Mouse (Mus musculus) CH12.LX (cell line): ENCODE data around the gene Surf6. TPM values are rescaled to one million over a fixed set of nuclear protein-coding genes. Genes with fewer than 3 reads are reported as not detected.

ENCODE experiments used
- DNase-seq: peaks from one replicate; pipeline ENCODE4 v3.0.0-alpha.2; 2013; ENCODE audit errors: extremely low read depth
- H3K27ac ChIP-seq: 2 replicates; pipeline ENCODE4 v1.5.1; 2012; ENCODE audit warnings: low read depth, mild to moderate bottlenecking, control low read depth, moderate library complexity; ENCODE audit not compliant: insufficient read depth
- H3K27me3 ChIP-seq: replicated peaks from 2 replicates; pipeline ENCODE3; 2012; ENCODE audit warnings: inconsistent platforms
- H3K36me3 ChIP-seq, 2 experiments: replicated peaks in 1 of 2; 2 replicates each; pipeline versions ENCODE3 to v1.6.1; 2012; ENCODE audit warnings: inconsistent platforms in 1 of 2, low read length in 1 of 2, mild to moderate bottlenecking in 1 of 2, mixed read lengths in 1 of 2, moderate library complexity in 1 of 2; ENCODE audit not compliant: control insufficient read depth in 1 of 2, insufficient read depth in 1 of 2
- H3K4me1 ChIP-seq, 2 experiments: 2 replicates each; pipeline ENCODE4 v1.6.1; 2012; ENCODE audit warnings: inconsistent platforms in 1 of 2, moderate library complexity in 1 of 2; ENCODE audit not compliant: insufficient read depth in 2 of 2, control insufficient read depth in 1 of 2
- H3K4me2 ChIP-seq: 2 replicates; pipeline ENCODE4 v1.6.1; 2012; ENCODE audit warnings: low read depth, mild to moderate bottlenecking, control low read depth; ENCODE audit not compliant: poor library complexity, insufficient read depth, severe bottlenecking
- H3K4me3 ChIP-seq, 3 experiments: fragments of 150-350 bp in 1 of 3; sonication (generic) in 1 of 3; replicated peaks in 1 of 3; 2 replicates each; pipeline versions ENCODE3 to v1.5.1; 2011 to 2012; ENCODE audit warnings: low read depth in 2 of 3, low read length in 2 of 3, mild to moderate bottlenecking in 2 of 3, moderate library complexity in 2 of 3, control low read depth in 1 of 3, improper control_type of control experiment in 1 of 3, inconsistent platforms in 1 of 3, mixed read lengths in 1 of 3; ENCODE audit not compliant: poor library complexity in 1 of 3
- H3K79me2 ChIP-seq: replicated peaks from 2 replicates; pipeline ENCODE4 v1.6.1; 2012; ENCODE audit warnings: mild to moderate bottlenecking, moderate library complexity; ENCODE audit not compliant: control insufficient read depth, poor library complexity, insufficient read depth, severe bottlenecking; ENCODE audit errors: extremely low read depth
- H3K9ac ChIP-seq: 2 replicates; pipeline ENCODE4 v1.6.1; 2012; ENCODE audit warnings: low read depth, mild to moderate bottlenecking, control low read depth, moderate library complexity; ENCODE audit not compliant: insufficient read depth
- H3K9me3 ChIP-seq: replicated peaks from 2 replicates; pipeline ENCODE3; 2012; ENCODE audit warnings: low read length, inconsistent platforms, mixed read lengths
- CHD2 ChIP-seq: IDR thresholded peaks from 2 replicates; pipeline ENCODE4 v1.6.1; 2011; ENCODE audit warnings: low read length, improper control_type of control experiment
- CTCF ChIP-seq, 2 experiments: IDR thresholded peaks in 1 of 2; conservative IDR thresholded peaks in 1 of 2; 2 replicates each; pipeline ENCODE4 v1.5.1; 2011 to 2012; ENCODE audit warnings: low read depth in 2 of 2, low read length in 2 of 2, improper control_type of control experiment in 1 of 2, inconsistent platforms in 1 of 2, mild to moderate bottlenecking in 1 of 2, moderate library complexity in 1 of 2
- E2F4 ChIP-seq: IDR thresholded peaks from 2 replicates; pipeline ENCODE4 v1.6.1; 2011; ENCODE audit warnings: low read depth, low read length, improper control_type of control experiment; ENCODE audit not compliant: insufficient replicate concordance
- KAT2A ChIP-seq: IDR thresholded peaks from 2 replicates; pipeline ENCODE4 v1.6.1; 2012; ENCODE audit warnings: low read length, improper control_type of control experiment, inconsistent platforms; ENCODE audit not compliant: insufficient replicate concordance
- NELFE ChIP-seq: IDR thresholded peaks from 2 replicates; pipeline ENCODE4 v1.6.1; 2011; ENCODE audit warnings: low read depth, low read length, improper control_type of control experiment
- POLR2A ChIP-seq: IDR thresholded peaks from 2 replicates; pipeline ENCODE4 v1.6.1; 2011; ENCODE audit warnings: low read depth, mild to moderate bottlenecking, improper control_type of control experiment, low read length
- RCOR1 ChIP-seq: conservative IDR thresholded peaks from 2 replicates; pipeline ENCODE4 v1.6.1; 2012; ENCODE audit warnings: low read depth, mild to moderate bottlenecking, inconsistent platforms, low read length, improper control_type of control experiment
- SIN3A ChIP-seq: IDR thresholded peaks from 2 replicates; pipeline ENCODE4 v1.6.1; 2012; ENCODE audit warnings: low read length, improper control_type of control experiment, inconsistent platforms
- SMC3 ChIP-seq: IDR thresholded peaks from 2 replicates; pipeline ENCODE4 v1.6.1; 2011; ENCODE audit warnings: low read depth, low read length, improper control_type of control experiment
- USF1 ChIP-seq: IDR thresholded peaks from 2 replicates; pipeline ENCODE4 v1.6.1; 2014; ENCODE audit warnings: low read depth, mild to moderate bottlenecking, inconsistent platforms, low read length, improper control_type of control experiment
- USF2 ChIP-seq: conservative IDR thresholded peaks from 2 replicates; pipeline ENCODE4 v1.6.1; 2011; ENCODE audit warnings: low read depth, low read length, improper control_type of control experiment
- ZMIZ1 ChIP-seq: IDR thresholded peaks from 2 replicates; pipeline ENCODE4 v1.6.1; 2012; ENCODE audit warnings: low read depth, mild to moderate bottlenecking, inconsistent platforms, low read length, improper control_type of control experiment
- dilution Hi-C: fragments of 300-500 bp; cut with MboI; formaldehyde crosslinking; loops from 2 replicates; pipeline ENCODE4 v1.14.3; 2020; ENCODE audit warnings: low sequenced_read_pairs; ENCODE audit not compliant: extremely low pct_unique_long_range_greater_than_20kb, extremely low pct_ligation_motif_present
- in situ Hi-C: fragments of 300-500 bp; cut with MboI; formaldehyde crosslinking; loops from 3 replicates; pipeline ENCODE4 v1.14.3; 2019; ENCODE audit warnings: low sequenced_read_pairs, low pct_ligation_motif_present, low pct_unique_long_range_greater_than_20kb, mixed read lengths
- polyA plus RNA-seq: library from polyadenylated mRNA; unstranded; fragments of >175 nt; gene quantifications from 2 replicates; pipeline ENCODE4 v1.2.1, GENCODE M21; 2012; ENCODE audit warnings: low read depth; ENCODE audit not compliant: insufficient read length
- total RNA-seq, 2 experiments: library from RNA; depleted of rRNA; stranded (reverse); fragments of 300-350 nt in 1 of 2; fragments of >200 nt in 1 of 2; gene quantifications; 2 replicates each; pipeline ENCODE4 v1.2.3; 2012 to 2014

Surf6 gene
- total and polyA plus RNA-seq, 3 experiments: 29.0 to 47.5 (median 34.8) TPM

- H3K9ac ChIP-seq: no peak overlapping the region
- peak overlapping the region in 1 of 3 experiments; percentile 30 for H3K4me3 ChIP-seq
- H3K4me2 ChIP-seq: no peak overlapping the region
- no peak overlapping the region for H3K27ac ChIP-seq
- H3K36me3 ChIP-seq: peaks cover 41 to 55% of the 10 kb centered on the region in 2 experiments
- dilution Hi-C loops: no loop called here
- peak; percentile 37 for TF ChIP-seq CHD2
- TF ChIP-seq NELFE: 0 out of 2 replicates have a peak, but pooled peaks have one; percentile 9
- no peak for TF ChIP-seq CTCF (conservative IDR thresholded peaks at IDR 0.05 in 1 of 2, IDR thresholded peaks at IDR 0.05 in 1 of 2; ENCODE audit: low read depth in 2 of 2, low read length in 2 of 2)
- no peak for TF ChIP-seq KAT2A
- peak; percentile 11; the same call in 1 of the 2 replicates for TF ChIP-seq ZMIZ1
- no peak for TF ChIP-seq RCOR1
- no peak for TF ChIP-seq USF1
- TF ChIP-seq E2F4: no peak
- TF ChIP-seq POLR2A: peak; percentile 69
- peaks cover 19 to 50% of the 10 kb centered on the region in 2 experiments for H3K4me1 ChIP-seq
- peaks cover 83% of the 10 kb centered on the region for H3K79me2 ChIP-seq
- no peak for DNase-seq
- in situ Hi-C loops: no loop called here
- no peaks in the 10 kb centered on the region for H3K9me3 ChIP-seq
- no peaks in the 10 kb centered on the region for H3K27me3 ChIP-seq
Measured at GRCm38 (mm10) chr2:26913416-26914147, 10.9 kb upstream of the Surf6 start.

DNA sequence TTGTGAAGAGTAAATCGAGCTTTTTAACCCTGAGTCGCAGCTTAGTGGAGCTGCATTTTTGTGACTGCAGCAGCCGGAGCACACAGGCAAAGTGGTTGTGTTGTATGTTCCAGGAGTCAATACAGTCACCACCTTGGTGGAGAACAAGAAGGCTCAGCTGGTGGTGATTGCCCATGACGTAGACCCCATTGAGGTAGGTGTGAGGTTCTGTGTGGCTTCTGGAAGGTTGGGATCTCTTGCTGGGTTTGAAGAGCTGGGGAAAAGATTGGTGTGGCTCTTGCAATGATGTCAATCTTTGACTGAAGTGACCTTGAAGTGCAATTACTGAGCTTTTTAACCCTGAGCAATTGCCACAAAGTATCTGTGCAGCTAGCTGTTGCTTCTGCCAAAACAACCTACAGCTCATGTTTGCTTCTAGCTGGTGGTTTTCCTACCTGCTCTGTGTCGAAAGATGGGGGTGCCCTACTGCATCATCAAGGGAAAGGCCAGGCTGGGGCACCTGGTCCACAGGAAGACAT lies 9.6 kb upstream of the Surf6 start:
- Histone ChIP-seq H3K4me3 (peak overlapping the region; percentile 69 to 98 (median 97)), H3K79me2 (peaks cover 85% of the 10 kb centered on the region), H3K4me2 (peak overlapping the region; percentile 83), H3K27me3 (no peaks in the 10 kb centered on the region), H3K9me3 (no peaks in the 10 kb centered on the region), H3K27ac (no peak overlapping the region), H3K4me1 (peaks cover 24 to 50% of the 10 kb centered on the region in 2 experiments), H3K9ac (peak overlapping the region; percentile 98), H3K36me3 (peaks cover 41 to 55% of the 10 kb centered on the region in 2 experiments)
- dilution Hi-C loops (no loop called here), in situ Hi-C loops (no loop called here)
- no peak for DNase-seq
- TF ChIP-seq SMC3: no peak
- TF ChIP-seq USF2: no peak
- TF ChIP-seq POLR2A: peak; percentile 34
- TF ChIP-seq SIN3A: peak; percentile 55; the same call in 1 of the 2 replicates
